Mouse (Mus musculus) kidney, postnatal 0 days (tissue): ENCODE results near the gene Ahdc1. TPM values are rescaled to one million over a fixed set of nuclear protein-coding genes. Genes with fewer than 3 reads are reported as not detected.

Source experiments
- ATAC-seq: fragments of 200-750 bp; cut with Nextera tagmentation; replicated peaks from 2 replicates; pipeline ENCODE4 v1.8.0; 2017; ENCODE audit warnings: low read depth, moderate number of reproducible peaks, moderate TSS enrichment, moderate library complexity; ENCODE audit not compliant: low FRiP score
- DNase-seq: peaks from one replicate; pipeline ENCODE4 v3.0.0-alpha.2; 2016; ENCODE audit warnings: low spot score
- H3K27ac ChIP-seq: fragments of 300-500 bp; sonication (generic); 2 replicates; pipeline ENCODE4 v1.5.1; 2014; ENCODE audit warnings: mild to moderate bottlenecking
- H3K27me3 ChIP-seq: fragments of 300-500 bp; sonication (generic); 2 replicates; pipeline ENCODE4 v1.6.1; 2014; ENCODE audit warnings: low read length, mixed read lengths; ENCODE audit not compliant: insufficient read depth
- H3K36me3 ChIP-seq: fragments of 300-500 bp; sonication (generic); 2 replicates; pipeline ENCODE4 v1.6.1; 2014; ENCODE audit warnings: low read length, mixed read lengths; ENCODE audit not compliant: insufficient read depth
- H3K4me1 ChIP-seq: fragments of 300-500 bp; sonication (generic); replicated peaks from 2 replicates; pipeline ENCODE4 v1.6.1; 2014; ENCODE audit warnings: antibody characterized with exemption, low read length, mixed read lengths; ENCODE audit not compliant: insufficient read depth
- H3K4me2 ChIP-seq: fragments of 300-500 bp; sonication (generic); 2 replicates; pipeline ENCODE4 v1.6.1; 2014; ENCODE audit warnings: mild to moderate bottlenecking, low read length, moderate library complexity, mixed read lengths
- H3K4me3 ChIP-seq: fragments of 300-500 bp; sonication (generic); replicated peaks from 2 replicates; pipeline ENCODE4 v1.5.1; 2014; ENCODE audit warnings: low read depth, low read length
- H3K9ac ChIP-seq: fragments of 300-500 bp; sonication (generic); 2 replicates; pipeline ENCODE4 v1.6.1; 2014; ENCODE audit warnings: low read depth, low read length
- H3K9me3 ChIP-seq: fragments of 300-500 bp; sonication (generic); replicated peaks from 2 replicates; pipeline ENCODE4 v1.6.1; 2016; ENCODE audit warnings: low read length, inconsistent platforms, mixed read lengths
- CTCF ChIP-seq: IDR thresholded peaks from 2 replicates; pipeline ENCODE4 v1.5.1; 2016; ENCODE audit warnings: antibody characterized with exemption, low read depth, mild to moderate bottlenecking, moderate library complexity
- WGBS: fragments of 180-500 bp; shearing (Covaris S2); extraction: QIAGEN DNeasy Blood & Tissue Kit; methylation state at CpG from one replicate; pipeline ENCODE4 v1.1.7; 2014; 5-methylcytosine and 5-hydroxymethylcytosine counted together
- polyA plus RNA-seq: library from polyadenylated mRNA; unstranded; fragments of >200 nt; fragmentation: Nextera tagmentation; extraction: Ambion mirVana; gene quantifications from 2 replicates; pipeline ENCODE4 v1.2.1, GENCODE M21; 2015

Ahdc1 gene
- polyA plus RNA-seq, 1 experiment from 2014 or later: 6.4 TPM

- Histone ChIP-seq H3K9ac (peak overlapping the region; percentile 24; the same call in 1 of the 2 replicates), H3K4me1 (peaks cover 62% of the 10 kb centered on the region), H3K4me3 (no peak overlapping the region), H3K36me3 (peaks cover 5% of the 10 kb centered on the region), H3K9me3 (no peaks in the 10 kb centered on the region), H3K27me3 (no peaks in the 10 kb centered on the region), H3K4me2 (peak overlapping the region; percentile 25), H3K27ac (peak overlapping the region; percentile 73)
- WGBS: 8% methylated on average over 10 of the region's 10 CpGs
- ATAC-seq (no peak), DNase-seq (peak; percentile 68)
- no peak for TF ChIP-seq CTCF
Measured at GRCm38 (mm10) chr4:133024969-133025685, 14.1 kb downstream of the Ahdc1 start.

DNA sequence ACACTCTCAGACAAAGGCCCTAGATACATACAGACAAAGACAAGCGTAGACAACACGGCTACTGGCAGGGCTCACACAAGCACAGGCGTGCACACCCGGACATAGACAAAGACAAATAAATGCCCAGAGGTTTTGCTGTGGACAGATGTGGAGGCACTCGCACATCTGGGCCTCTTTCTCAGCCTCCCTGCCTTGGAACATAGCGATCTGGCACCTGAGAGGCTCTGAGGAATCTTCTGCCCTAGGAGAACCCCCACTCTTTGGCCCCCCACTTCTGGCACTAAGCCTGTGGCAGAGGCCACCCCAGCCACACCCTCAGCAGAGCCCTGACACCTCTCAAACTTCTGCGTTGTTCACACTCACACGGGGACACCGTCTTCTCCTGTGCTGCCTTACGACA is 15.2 kb downstream of the Ahdc1 start:
- Histone ChIP-seq H3K9ac (no peak overlapping the region), H3K4me2 (no peak overlapping the region), H3K36me3 (peaks cover 5% of the 10 kb centered on the region), H3K27ac (no peak overlapping the region), H3K4me3 (no peak overlapping the region), H3K27me3 (no peaks in the 10 kb centered on the region), H3K4me1 (peaks cover 51% of the 10 kb centered on the region), H3K9me3 (no peaks in the 10 kb centered on the region)
- ATAC-seq: no peak
- TF ChIP-seq CTCF: no peak
- WGBS: 66% methylated on average over 10 of the region's 10 CpGs
- DNase-seq: no peak

GRCm38 (mm10) chr4:133026826-133027375 is 15.8 kb downstream of the Ahdc1 start:
- Histone ChIP-seq H3K36me3 (peaks cover 5% of the 10 kb centered on the region), H3K4me3 (no peak overlapping the region), H3K9me3 (no peaks in the 10 kb centered on the region), H3K4me2 (no peak overlapping the region), H3K4me1 (peaks cover 46% of the 10 kb centered on the region), H3K9ac (no peak overlapping the region), H3K27ac (no peak overlapping the region), H3K27me3 (no peaks in the 10 kb centered on the region)
- DNase-seq: no peak
- peak; percentile 52 for TF ChIP-seq CTCF
- no peak for ATAC-seq
- WGBS: 20% methylated on average over 2 of the region's 2 CpGs

DNA sequence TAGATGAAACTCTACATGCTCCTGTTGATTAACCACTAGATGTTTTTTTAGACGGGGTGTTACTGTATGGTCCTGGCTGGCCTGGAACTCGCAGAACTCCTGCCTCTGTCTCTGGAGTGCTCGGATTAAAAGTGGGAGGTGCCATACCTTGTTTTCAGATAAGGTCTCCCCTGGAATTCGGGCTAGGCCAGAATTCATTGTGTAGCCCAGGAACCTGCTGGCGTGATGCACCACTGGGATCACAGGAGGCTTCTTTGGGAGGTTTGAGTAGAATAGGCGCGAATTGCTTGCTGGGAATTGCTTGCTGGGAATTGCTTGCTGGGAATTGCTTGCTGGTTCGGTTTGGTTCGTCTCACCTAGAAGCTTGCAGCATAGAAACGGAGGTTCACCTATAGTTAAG is 16.7 kb downstream of the Ahdc1 start:
- peaks cover 38% of the 10 kb centered on the region for H3K4me1 ChIP-seq
- no peak overlapping the region for H3K4me2 ChIP-seq
- H3K9ac ChIP-seq: no peak overlapping the region
- DNase-seq (no peak), ATAC-seq (no peak)
- peaks cover 5% of the 10 kb centered on the region for H3K36me3 ChIP-seq
- no peak overlapping the region for H3K27ac ChIP-seq
- 76% methylated on average over 10 of the region's 10 CpGs for WGBS
- no peaks in the 10 kb centered on the region for H3K9me3 ChIP-seq
- no peak for TF ChIP-seq CTCF
- H3K27me3 ChIP-seq: no peaks in the 10 kb centered on the region
- H3K4me3 ChIP-seq: no peak overlapping the region

- peaks cover 33% of the 10 kb centered on the region for H3K4me1 ChIP-seq
- DNase-seq (no peak), ATAC-seq (no peak)
- no peak for TF ChIP-seq CTCF
- H3K27me3 ChIP-seq: no peaks in the 10 kb centered on the region
- H3K4me2 ChIP-seq: no peak overlapping the region
- peaks cover 5% of the 10 kb centered on the region for H3K36me3 ChIP-seq
- H3K9me3 ChIP-seq: no peaks in the 10 kb centered on the region
- no peak overlapping the region for H3K9ac ChIP-seq
- H3K27ac ChIP-seq: no peak overlapping the region
- no peak overlapping the region for H3K4me3 ChIP-seq
- 89% methylated on average over 6 of the region's 6 CpGs for WGBS
Measured at GRCm38 (mm10) chr4:133028193-133028592, 17.1 kb downstream of the Ahdc1 start.

GRCm38 (mm10) chr4:133028875-133029274 is 17.8 kb downstream of the Ahdc1 start:
- no peaks in the 10 kb centered on the region for H3K27me3 ChIP-seq
- peaks cover 5% of the 10 kb centered on the region for H3K36me3 ChIP-seq
- DNase-seq (no peak), ATAC-seq (no peak)
- H3K4me1 ChIP-seq: peaks cover 28% of the 10 kb centered on the region
- no peak overlapping the region for H3K27ac ChIP-seq
- H3K4me3 ChIP-seq: no peak overlapping the region
- no peak overlapping the region for H3K9ac ChIP-seq
- no peak for TF ChIP-seq CTCF
- no peaks in the 10 kb centered on the region for H3K9me3 ChIP-seq
- H3K4me2 ChIP-seq: no peak overlapping the region
- WGBS: 62% methylated on average over 6 of the region's 6 CpGs
